Mouse (Mus musculus): ENCODE measurements around the gene Ethe1. TPM values are rescaled to one million over a fixed set of nuclear protein-coding genes. Genes with fewer than 3 reads are reported as not detected.
"Not testable (repeated sequence)": the region's sequence is repeated elsewhere in the genome, so short reads cannot be mapped to it uniquely, and the experiment has no call there.

Gene Ethe1
- total RNA-seq, 2 experiments from 2014 or later = 67.7 to 171 TPM

- ATAC-seq (ENCODE audit: poor library complexity, severe bottlenecking) = peak; percentile 85
Measured at GRCm38 (mm10) chr7:24610879-24611494, 23.6 kb downstream of the Ethe1 start.

- ATAC-seq (ENCODE audit: poor library complexity, severe bottlenecking) = no peak
Measured at GRCm38 (mm10) chr7:24611709-24612108, 24.4 kb downstream of the Ethe1 start.

GRCm38 (mm10) chr7:24612308-24612910 is 25.1 kb downstream of the Ethe1 start:
- ATAC-seq (ENCODE audit: poor library complexity, severe bottlenecking) = no peak

- ATAC-seq (ENCODE audit: poor library complexity, severe bottlenecking) = no peak
Measured at GRCm38 (mm10) chr7:24614816-24615215, 27.5 kb downstream of the Ethe1 start.

- ATAC-seq (ENCODE audit: poor library complexity, severe bottlenecking) = peak; percentile 57
Measured at GRCm38 (mm10) chr7:24617763-24618162, 30.4 kb downstream of the Ethe1 start.

- ATAC-seq (ENCODE audit: poor library complexity, severe bottlenecking) = not testable (repeated sequence)
Measured at GRCm38 (mm10) chr7:24618374-24618773, 31.0 kb downstream of the Ethe1 start.

GRCm38 (mm10) chr7:24619671-24620397 is 32.5 kb downstream of the Ethe1 start:
- no peak for ATAC-seq (ENCODE audit: poor library complexity, severe bottlenecking)

- no peak for ATAC-seq (ENCODE audit: poor library complexity, severe bottlenecking)
Measured at GRCm38 (mm10) chr7:24621193-24621592, 33.9 kb downstream of the Ethe1 start.

- ATAC-seq (ENCODE audit: poor library complexity, severe bottlenecking) = no peak
Measured at GRCm38 (mm10) chr7:24622967-24623366, 35.6 kb downstream of the Ethe1 start.

- peak; percentile 99 for ATAC-seq (ENCODE audit: poor library complexity, severe bottlenecking)
Measured at GRCm38 (mm10) chr7:24628685-24629610, 41.6 kb downstream of the Ethe1 start.

GRCm38 (mm10) chr7:24629672-24630071 is 42.3 kb downstream of the Ethe1 start:
- ATAC-seq (ENCODE audit: poor library complexity, severe bottlenecking) = no peak

GRCm38 (mm10) chr7:24630116-24630880 is 43.0 kb downstream of the Ethe1 start:
- ATAC-seq (ENCODE audit: poor library complexity, severe bottlenecking) = no peak

- ATAC-seq (ENCODE audit: poor library complexity, severe bottlenecking) = no peak
Measured at GRCm38 (mm10) chr7:24636264-24636663, 48.9 kb downstream of the Ethe1 start, which contains the start of gene Lypd3. TSS of gene Lypd3 (plus strand) at chr7:24636550.

- no peak for ATAC-seq (ENCODE audit: poor library complexity, severe bottlenecking)
Measured at GRCm38 (mm10) chr7:24637046-24637445, 49.7 kb downstream of the Ethe1 start.

GRCm38 (mm10) chr7:24638026-24638856 is 50.9 kb downstream of the Ethe1 start:
- peak; percentile 50; the same call in 1 of the 2 replicates for ATAC-seq (ENCODE audit: poor library complexity, severe bottlenecking)

GRCm38 (mm10) chr7:24640450-24640849 is 53.1 kb downstream of the Ethe1 start:
- ATAC-seq (ENCODE audit: poor library complexity, severe bottlenecking) = no peak

GRCm38 (mm10) chr7:24642491-24642890 is 55.1 kb downstream of the Ethe1 start:
- peak; percentile 65 for ATAC-seq (ENCODE audit: poor library complexity, severe bottlenecking)

- ATAC-seq (ENCODE audit: poor library complexity, severe bottlenecking) = no peak
Measured at GRCm38 (mm10) chr7:24644492-24644891, 57.1 kb downstream of the Ethe1 start.

GRCm38 (mm10) chr7:24644996-24645395 is 57.7 kb downstream of the Ethe1 start:
- ATAC-seq (ENCODE audit: poor library complexity, severe bottlenecking) = no peak
